Mouse (Mus musculus): ENCODE results near the gene Uqcr11.

DNA sequence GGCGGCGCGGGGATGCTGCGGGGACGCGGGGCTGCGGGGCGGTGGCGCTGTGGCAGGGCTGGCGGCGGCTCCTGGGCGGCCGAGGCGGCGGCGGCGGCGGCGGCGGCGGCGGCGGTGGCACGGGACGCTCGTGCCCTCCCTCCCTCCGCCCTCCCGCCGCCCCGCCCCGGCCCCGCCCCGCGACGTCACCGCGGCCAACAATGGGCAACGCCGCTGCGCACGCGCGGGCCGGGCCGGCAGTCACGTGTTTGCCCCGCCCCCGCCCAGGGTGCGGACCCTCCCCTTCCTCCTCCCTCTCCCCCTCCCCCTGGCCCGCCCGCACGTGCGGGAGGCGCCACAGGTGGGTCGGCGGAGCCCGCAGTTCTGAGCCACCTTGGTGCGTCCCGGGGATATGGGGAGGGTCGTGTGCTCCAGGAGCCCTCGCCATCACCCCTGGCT, 19.1 kb downstream of the Uqcr11 start, which contains the start of gene Mex3d:
- no peak for TF ChIP-seq EP300 (IDR thresholded peaks at IDR 0.05; ENCODE audit: insufficient read depth, low read depth, low read length)
- TF ChIP-seq POLR2A (IDR thresholded peaks at IDR 0.05; ENCODE audit: insufficient read depth, low read depth, low read length) = peak; percentile 55
- no peak for TF ChIP-seq CTCF (IDR thresholded peaks at IDR 0.05)
